Mouse (Mus musculus): Measurements from ENCODE around the gene Smarcc2. TPM values are rescaled to one million over a fixed set of nuclear protein-coding genes. Genes with fewer than 3 reads are reported as not detected.

Smarcc2 gene
- polyA plus RNA-seq, 1 experiment: 74.4 TPM

- WGBS: 89% methylated on average over 5 of the region's 5 CpGs
- H3K4me1 ChIP-seq (ENCODE audit: control insufficient read depth, insufficient read depth, low read length): peaks cover 3% of the 10 kb centered on the region; the same call in 1 of the 2 replicates
- TF ChIP-seq POLR2A (IDR thresholded peaks at IDR 0.05; ENCODE audit: borderline replicate concordance, control insufficient read depth, low read depth, low read length) (no peak), CTCF (IDR thresholded peaks at IDR 0.05; ENCODE audit: control insufficient read depth, insufficient read depth, low read length) (no peak)
- H3K4me3 ChIP-seq (replicated peaks; ENCODE audit: control insufficient read depth, low read depth, low read length): no peak overlapping the region
- no peak overlapping the region for H3K27ac ChIP-seq (ENCODE audit: control insufficient read depth, insufficient read depth, low read depth, low read length, poor library complexity)
Observed at GRCm38 (mm10) chr10:128414848-128415247, 44.2 kb upstream of the Smarcc2 start.

DNA sequence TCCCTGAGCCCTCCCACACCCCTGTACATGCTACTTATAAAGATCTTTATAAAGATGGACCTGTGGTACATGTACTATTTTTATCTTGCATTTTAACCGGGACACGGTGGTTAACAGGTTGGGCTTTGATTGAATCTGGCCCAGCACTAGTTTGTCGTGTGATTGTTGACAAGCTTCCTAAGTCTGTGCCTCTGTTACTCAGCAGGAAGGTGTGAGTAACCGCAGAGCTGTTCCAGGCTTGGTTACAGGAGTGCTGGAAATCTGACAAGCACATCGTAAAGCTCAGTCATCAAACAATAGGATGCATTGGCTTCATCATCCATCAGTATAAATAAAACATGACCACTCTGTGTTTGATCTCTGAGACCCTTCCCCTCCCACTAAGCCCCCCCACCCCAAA is 36.6 kb upstream of the Smarcc2 start:
- no peak for TF ChIP-seq CTCF (IDR thresholded peaks at IDR 0.05; ENCODE audit: control insufficient read depth, insufficient read depth, low read length)
- no peak for TF ChIP-seq POLR2A (IDR thresholded peaks at IDR 0.05; ENCODE audit: borderline replicate concordance, control insufficient read depth, low read depth, low read length)
- Histone ChIP-seq H3K27ac (ENCODE audit: control insufficient read depth, insufficient read depth, low read depth, low read length, poor library complexity) (no peak overlapping the region), H3K4me3 (replicated peaks; ENCODE audit: control insufficient read depth, low read depth, low read length) (no peak overlapping the region), H3K4me1 (ENCODE audit: control insufficient read depth, insufficient read depth, low read length) (no peaks in the 10 kb centered on the region; the same call in 1 of the 2 replicates)
- WGBS: 64% methylated on average over 5 of the region's 5 CpGs

DNA sequence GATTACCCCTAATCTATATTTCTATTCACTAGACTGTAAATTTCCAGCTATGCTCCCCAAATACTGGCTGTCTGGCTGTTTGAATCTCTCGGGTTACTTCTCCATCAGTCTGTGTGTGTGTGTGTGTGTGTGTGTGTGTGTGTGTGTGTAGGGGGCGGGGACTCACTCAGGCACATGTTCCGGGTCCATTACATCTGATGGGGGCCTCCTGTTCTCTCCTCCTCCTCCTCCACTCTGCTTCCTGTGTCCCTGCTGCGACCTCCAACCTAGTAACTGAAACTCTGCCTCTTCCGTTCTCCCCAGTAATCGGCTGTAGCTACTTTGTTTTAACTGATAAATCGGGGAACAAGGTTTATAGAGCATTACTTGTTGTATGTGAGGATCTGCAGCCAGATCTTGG is 34.4 kb upstream of the Smarcc2 start:
- TF ChIP-seq POLR2A (IDR thresholded peaks at IDR 0.05; ENCODE audit: borderline replicate concordance, control insufficient read depth, low read depth, low read length): no peak
- no peak for TF ChIP-seq CTCF (IDR thresholded peaks at IDR 0.05; ENCODE audit: control insufficient read depth, insufficient read depth, low read length)
- H3K4me1 ChIP-seq (ENCODE audit: control insufficient read depth, insufficient read depth, low read length): no peaks in the 10 kb centered on the region; the same call in 1 of the 2 replicates
- 5% methylated on average over 7 of the region's 7 CpGs for WGBS
- H3K4me3 ChIP-seq (replicated peaks; ENCODE audit: control insufficient read depth, low read depth, low read length): no peak overlapping the region
- no peak overlapping the region for H3K27ac ChIP-seq (ENCODE audit: control insufficient read depth, insufficient read depth, low read depth, low read length, poor library complexity)

DNA sequence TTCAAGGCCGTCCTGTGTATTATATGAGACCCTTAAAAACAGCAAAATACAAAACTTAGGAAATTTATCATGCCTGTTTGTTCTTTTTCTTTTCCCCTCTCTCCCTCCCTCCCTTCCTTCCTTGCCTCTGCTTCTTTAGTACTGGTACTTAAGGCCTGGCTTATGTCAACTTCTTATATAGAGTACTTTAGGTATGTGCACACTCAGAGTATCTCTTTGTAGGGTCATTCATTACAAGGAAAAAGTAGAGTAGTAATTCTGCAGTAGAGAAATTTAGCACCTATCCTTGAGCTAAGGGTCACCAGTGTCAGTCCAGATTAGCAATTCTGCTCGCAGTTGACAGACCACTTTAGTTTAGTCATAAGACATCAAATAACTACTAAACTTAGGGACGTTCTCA is 33.8 kb upstream of the Smarcc2 start:
- Histone ChIP-seq H3K4me1 (ENCODE audit: control insufficient read depth, insufficient read depth, low read length) (no peaks in the 10 kb centered on the region; the same call in 1 of the 2 replicates), H3K4me3 (replicated peaks; ENCODE audit: control insufficient read depth, low read depth, low read length) (no peak overlapping the region), H3K27ac (ENCODE audit: control insufficient read depth, insufficient read depth, low read depth, low read length, poor library complexity) (no peak overlapping the region)
- TF ChIP-seq POLR2A (IDR thresholded peaks at IDR 0.05; ENCODE audit: borderline replicate concordance, control insufficient read depth, low read depth, low read length): no peak
- 78% methylated on average over 3 of the region's 3 CpGs for WGBS

GRCm38 (mm10) chr10:128429052-128429451 is 30.0 kb upstream of the Smarcc2 start:
- WGBS: 83% methylated on average over 5 of the region's 5 CpGs
- TF ChIP-seq CTCF (IDR thresholded peaks at IDR 0.05; ENCODE audit: control insufficient read depth, insufficient read depth, low read length) (no peak), POLR2A (IDR thresholded peaks at IDR 0.05; ENCODE audit: borderline replicate concordance, control insufficient read depth, low read depth, low read length) (no peak)
- H3K27ac ChIP-seq (ENCODE audit: control insufficient read depth, insufficient read depth, low read depth, low read length, poor library complexity): no peak overlapping the region
- peaks cover 2% of the 10 kb centered on the region for H3K4me1 ChIP-seq (ENCODE audit: control insufficient read depth, insufficient read depth, low read length)
- H3K4me3 ChIP-seq (replicated peaks; ENCODE audit: control insufficient read depth, low read depth, low read length): no peak overlapping the region

DNA sequence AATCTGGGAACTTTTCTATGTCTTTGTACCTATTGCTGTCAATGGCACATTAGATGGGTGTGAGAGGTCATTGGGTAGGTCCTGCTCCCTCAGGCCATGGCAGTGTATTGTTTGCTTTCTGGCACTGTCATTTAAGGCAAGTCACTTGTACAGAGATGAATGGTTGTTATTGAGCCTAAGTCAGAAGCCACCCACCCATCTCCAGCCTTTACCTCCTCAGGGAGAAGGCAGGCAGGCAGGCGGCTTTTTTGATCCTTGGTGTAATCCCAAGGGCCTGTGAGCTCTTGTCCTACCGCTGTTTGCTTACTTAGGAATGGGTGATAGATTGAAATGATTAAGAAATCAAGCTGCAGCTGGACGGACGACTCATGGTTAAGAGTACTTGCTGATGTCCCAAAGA is 29.6 kb upstream of the Smarcc2 start:
- Histone ChIP-seq H3K27ac (ENCODE audit: control insufficient read depth, insufficient read depth, low read depth, low read length, poor library complexity) (no peak overlapping the region), H3K4me1 (ENCODE audit: control insufficient read depth, insufficient read depth, low read length) (peaks cover 2% of the 10 kb centered on the region), H3K4me3 (replicated peaks; ENCODE audit: control insufficient read depth, low read depth, low read length) (no peak overlapping the region)
- 86% methylated on average over 4 of the region's 4 CpGs for WGBS
- TF ChIP-seq POLR2A (IDR thresholded peaks at IDR 0.05; ENCODE audit: borderline replicate concordance, control insufficient read depth, low read depth, low read length) (no peak), CTCF (IDR thresholded peaks at IDR 0.05; ENCODE audit: control insufficient read depth, insufficient read depth, low read length) (no peak)

- H3K4me3 ChIP-seq (replicated peaks; ENCODE audit: control insufficient read depth, low read depth, low read length): no peak overlapping the region
- 83% methylated on average over 2 of the region's 2 CpGs for WGBS
Observed at GRCm38 (mm10) chr10:128433417-128433816, 25.6 kb upstream of the Smarcc2 start.

DNA sequence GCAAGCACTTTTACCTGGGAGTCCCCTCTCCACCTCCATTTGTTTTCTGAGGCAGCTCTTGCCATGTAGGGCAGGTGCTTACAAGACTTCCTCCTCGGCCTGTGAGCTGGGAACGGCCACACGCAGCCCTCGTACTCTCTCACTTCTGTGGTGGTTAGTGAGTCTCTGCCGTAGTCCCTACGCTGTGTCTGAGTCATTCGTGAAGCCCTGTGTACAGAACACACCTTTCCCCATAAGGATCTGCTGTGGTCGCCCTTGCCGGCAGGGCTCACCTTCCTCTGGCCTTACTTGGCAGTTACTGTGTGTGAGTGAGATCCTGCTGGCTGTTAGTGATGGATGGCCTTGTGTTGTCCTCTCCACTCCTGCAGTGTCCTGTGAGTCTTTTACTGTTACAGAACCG is 24.4 kb upstream of the Smarcc2 start:
- H3K4me3 ChIP-seq (replicated peaks; ENCODE audit: control insufficient read depth, low read depth, low read length): no peak overlapping the region
- 20% methylated on average over 10 of the region's 10 CpGs for WGBS
- peak overlapping the region; percentile 93 for H3K27ac ChIP-seq (ENCODE audit: control insufficient read depth, insufficient read depth, low read depth, low read length, poor library complexity)
- TF ChIP-seq POLR2A (IDR thresholded peaks at IDR 0.05; ENCODE audit: borderline replicate concordance, control insufficient read depth, low read depth, low read length): no peak
- peaks cover 10% of the 10 kb centered on the region for H3K4me1 ChIP-seq (ENCODE audit: control insufficient read depth, insufficient read depth, low read length)

More at GRCm38 (mm10) chr10:128433417-128433816, 25.6 kb upstream of the Smarcc2 start:
- H3K4me1 ChIP-seq (ENCODE audit: control insufficient read depth, insufficient read depth, low read length): peaks cover 10% of the 10 kb centered on the region
- H3K27ac ChIP-seq (ENCODE audit: control insufficient read depth, insufficient read depth, low read depth, low read length, poor library complexity): no peak overlapping the region
- no peak for TF ChIP-seq CTCF (IDR thresholded peaks at IDR 0.05; ENCODE audit: control insufficient read depth, insufficient read depth, low read length)
- TF ChIP-seq POLR2A (IDR thresholded peaks at IDR 0.05; ENCODE audit: borderline replicate concordance, control insufficient read depth, low read depth, low read length): no peak

DNA sequence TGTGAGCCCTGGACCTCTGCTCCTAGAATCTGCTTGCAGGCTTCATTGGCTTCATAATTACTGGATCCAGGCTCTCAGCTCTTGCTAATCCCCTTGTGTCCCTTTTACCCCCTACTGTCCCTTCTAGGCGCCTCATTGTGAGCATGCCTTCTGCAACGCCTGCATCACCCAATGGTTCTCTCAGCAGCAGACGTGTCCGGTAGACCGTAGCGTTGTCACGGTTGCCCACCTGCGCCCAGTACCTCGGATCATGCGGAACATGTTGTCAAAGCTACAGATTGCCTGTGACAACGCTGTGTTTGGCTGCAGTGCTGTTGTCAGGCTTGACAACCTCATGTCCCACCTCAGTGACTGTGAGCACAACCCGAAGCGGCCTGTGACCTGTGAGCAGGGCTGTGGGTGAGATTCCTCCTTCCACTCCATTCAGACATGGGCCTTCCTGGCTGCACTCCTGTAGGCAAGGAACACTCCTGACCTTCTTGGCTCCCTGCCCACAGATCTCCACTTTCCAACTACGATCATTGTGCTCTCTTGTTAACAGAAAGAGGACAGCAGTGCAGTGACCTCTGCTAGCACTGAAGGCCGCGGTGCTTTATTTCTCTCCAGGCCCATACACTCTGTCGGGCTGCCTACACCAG is 23.7 kb upstream of the Smarcc2 start:
- 79% methylated on average over 17 of the region's 17 CpGs for WGBS
- peak overlapping the region; percentile 93 for H3K27ac ChIP-seq (ENCODE audit: control insufficient read depth, insufficient read depth, low read depth, low read length, poor library complexity)
- TF ChIP-seq POLR2A (IDR thresholded peaks at IDR 0.05; ENCODE audit: borderline replicate concordance, control insufficient read depth, low read depth, low read length) (no peak), CTCF (IDR thresholded peaks at IDR 0.05; ENCODE audit: control insufficient read depth, insufficient read depth, low read length) (no peak)
- peaks cover 10% of the 10 kb centered on the region for H3K4me1 ChIP-seq (ENCODE audit: control insufficient read depth, insufficient read depth, low read length)
- no peak overlapping the region for H3K4me3 ChIP-seq (replicated peaks; ENCODE audit: control insufficient read depth, low read depth, low read length)

All from bone marrow, adult 2 months (tissue).